8 mouse cellular contexts compared by ENCODE assay signal in genomic region chr8:47689704-47690326, GRCm38 (mm10). TPM values are rescaled to one million over a fixed set of nuclear protein-coding genes. Genes with fewer than 3 reads are reported as not detected.
A peak's percentile ranks its signal among the peaks of the same experiment; 100 is the strongest.
DNase-seq lines count a peak whose midpoint lies in the region; ATAC-seq and TF ChIP-seq lines count a peak whose summit lies in the region.

No protein-coding gene starts in this region.

- no peaks in the 10 kb centered on the region for H3K36me3 ChIP-seq in heart, adult 2 months (ENCODE audit: control insufficient read depth, insufficient read depth, low read length)
- no peaks in the 10 kb centered on the region for H3K36me3 ChIP-seq in heart, embryonic 10.5 days
- H3K36me3 ChIP-seq in liver, adult 2 months (ENCODE audit: control insufficient read depth, insufficient read depth, low read length): no peaks in the 10 kb centered on the region
- H3K36me3 ChIP-seq in forebrain, embryonic 16.5 days (ENCODE audit: control insufficient read depth, insufficient read depth): no peaks in the 10 kb centered on the region

- no peak overlapping the region for H3K4me2 ChIP-seq in forebrain, embryonic 16.5 days (ENCODE audit: low read length)

- no peak overlapping the region for H3K27ac ChIP-seq in heart, adult 2 months
- H3K27ac ChIP-seq in heart, embryonic 10.5 days: no peak overlapping the region
- no peak overlapping the region for H3K27ac ChIP-seq in liver, adult 2 months (replicated peaks; ENCODE audit: insufficient read depth, low read depth, low read length)
- no peak overlapping the region for H3K27ac ChIP-seq in forebrain, embryonic 16.5 days (ENCODE audit: low read length)

- no peaks in the 10 kb centered on the region for H3K9me3 ChIP-seq in heart, embryonic 10.5 days
- H3K9me3 ChIP-seq in forebrain, embryonic 16.5 days (ENCODE audit: control insufficient read depth, low read length): no peaks in the 10 kb centered on the region; the same call in 1 of the 2 replicates

- H3K9ac ChIP-seq in heart, adult 2 months (ENCODE audit: low read depth, low read length): no peak overlapping the region
- no peak overlapping the region for H3K9ac ChIP-seq in liver, adult 2 months (ENCODE audit: low read depth, low read length)
- H3K9ac ChIP-seq in forebrain, embryonic 16.5 days (replicated peaks; ENCODE audit: low read depth, low read length): no peak overlapping the region

- peak; percentile 60 for TF ChIP-seq CTCF in heart, adult 2 months (IDR thresholded peaks at IDR 0.05)
- TF ChIP-seq CTCF in brain, embryonic 14.5 days (IDR thresholded peaks at IDR 0.05; ENCODE audit: borderline replicate concordance, extremely low read depth, insufficient read depth, insufficient read length): peak; percentile 28; the same call in 1 of the 2 replicates
- peak; percentile 7; the same call in 1 of the 2 replicates for TF ChIP-seq CTCF in liver, adult 2 months (IDR thresholded peaks at IDR 0.05; ENCODE audit: low read depth, low read length)

- no peak for TF ChIP-seq POLR2A in heart, adult 2 months (IDR thresholded peaks at IDR 0.05; ENCODE audit: insufficient read depth, low read depth, low read length)
- TF ChIP-seq POLR2A in brain, embryonic 14.5 days (IDR thresholded peaks at IDR 0.05; ENCODE audit: borderline replicate concordance, extremely low read depth, insufficient read depth, insufficient read length, poor library complexity, severe bottlenecking): no peak
- TF ChIP-seq POLR2A in liver, adult 2 months (IDR thresholded peaks at IDR 0.05; ENCODE audit: extremely low read depth, insufficient read depth, low read length): no peak

- no peak overlapping the region for H3K4me3 ChIP-seq in heart, adult 2 months
- H3K4me3 ChIP-seq in heart, embryonic 10.5 days: no peak overlapping the region
- no peak overlapping the region for H3K4me3 ChIP-seq in liver, adult 2 months (ENCODE audit: insufficient read depth, low read depth, low read length)
- no peak overlapping the region for H3K4me3 ChIP-seq in forebrain, embryonic 16.5 days (replicated peaks; ENCODE audit: low read length)

- intact Hi-C loops in heart, adult 2 months (cut with DNase I): loop anchor here (5.0 to 10.0 kb wide), 3 partner anchors 138 to 305 kb away; partner anchors contain the start of genes Rwdd4a and Trappc11

- ATAC-seq in forebrain, embryonic 16.5 days: no peak

- H3K4me1 ChIP-seq in heart, adult 2 months (ENCODE audit: control insufficient read depth, insufficient read depth, low read length): peaks cover 2% of the 10 kb centered on the region; the same call in 1 of the 2 replicates
- H3K4me1 ChIP-seq in heart, embryonic 10.5 days: peaks cover 2% of the 10 kb centered on the region; the same call in 1 of the 2 replicates
- H3K4me1 ChIP-seq in liver, adult 2 months (ENCODE audit: control insufficient read depth, insufficient read depth, low read length): no peaks in the 10 kb centered on the region
- H3K4me1 ChIP-seq in forebrain, embryonic 16.5 days (replicated peaks; ENCODE audit: control insufficient read depth, insufficient read depth, low read length): peaks cover 5% of the 10 kb centered on the region

- no peak for TF ChIP-seq EP300 in heart, adult 2 months (IDR thresholded peaks at IDR 0.05; ENCODE audit: insufficient read depth, low read depth, low read length)

- H3K79me2 ChIP-seq in heart, adult 2 months (replicated peaks; ENCODE audit: control insufficient read depth, insufficient read depth, low read length): no peaks in the 10 kb centered on the region
- H3K79me2 ChIP-seq in liver, adult 2 months (ENCODE audit: control insufficient read depth, insufficient read depth, low read length): no peaks in the 10 kb centered on the region

- peak in 1 of 2 experiments; percentile 16 for DNase-seq in heart, adult 2 months
- DNase-seq in heart, embryonic 10.5 days (ENCODE audit: low spot score): no peak
- peak; percentile 75 for DNase-seq in A20 (ENCODE audit: low read depth, low spot score)
- peak; percentile 49 for DNase-seq in brain, embryonic 14.5 days (ENCODE audit: low read depth)
- DNase-seq in liver, adult 2 months (ENCODE audit: extremely low read depth, low read depth, low spot score): no peak
- peak; percentile 43 to 70 for DNase-seq in spleen, postnatal 4 days (ENCODE audit: low spot score in 2 of 2)
- no peak for DNase-seq in right cerebral cortex, adult 18-20 months

- H3K27me3 ChIP-seq in heart, adult 2 months (ENCODE audit: control insufficient read depth, insufficient read depth, low read length): no peaks in the 10 kb centered on the region
- 0 out of 2 replicates have a peak, but pooled peaks cover 6% of the 10 kb centered on the region for H3K27me3 ChIP-seq in heart, embryonic 10.5 days (ENCODE audit: insufficient read depth, poor library complexity, severe bottlenecking)
- no peaks in the 10 kb centered on the region for H3K27me3 ChIP-seq in liver, adult 2 months (ENCODE audit: control insufficient read depth, insufficient read depth, low read length)
- H3K27me3 ChIP-seq in forebrain, embryonic 16.5 days (replicated peaks; ENCODE audit: control insufficient read depth, insufficient read depth, low read length): no peaks in the 10 kb centered on the region

- 64% methylated on average over 12 of the region's 12 CpGs for WGBS in heart, adult 2 months
- WGBS in heart, embryonic 10.5 days: 50% methylated on average over 12 of the region's 12 CpGs
- 75% methylated on average over 12 of the region's 12 CpGs for WGBS in liver, adult 2 months
- 57% methylated on average over 12 of the region's 12 CpGs for WGBS in forebrain, embryonic 16.5 days

RNA-seq across cellular contexts. Expression of gene Ing2, which starts 14.5 kb away (rescaled TPM):
- 1 to 10 TPM; 3.8 to 4.9 TPM for total RNA-seq in heart, adult 2 months (2021)
- polyA plus RNA-seq in heart, adult 2 months (2012; rRNA removed): 2.6 and 3.1 TPM in 2 replicates
- polyA plus RNA-seq in heart, embryonic 10.5 days (2016; fragmentation: Nextera tagmentation; extraction: Ambion mirVana): 8.0 and 13.7 TPM in 2 replicates
- 6.8 and 10.8 TPM in 2 replicates for polyA plus RNA-seq in brain, embryonic 14.5 days (2012; rRNA removed)
- total RNA-seq in liver, adult 2 months (2014; rRNA removed): 6.1 and 11.4 TPM in 2 replicates
- 1.6 and 2.6 TPM in 2 replicates for polyA plus RNA-seq in liver, adult 2 months (2012; rRNA removed)
- polyA plus RNA-seq in forebrain, embryonic 16.5 days (2015; fragmentation: Nextera tagmentation; extraction: Ambion mirVana): 5.0 and 6.0 TPM in 2 replicates

RNA-seq across cellular contexts. Expression of gene Cdkn2aip, which starts 23.9 kb away (rescaled TPM):
- total RNA-seq in heart, adult 2 months (2021): 1 to 10 TPM; 7.9 to 8.5 TPM
- 3.2 and 3.9 TPM in 2 replicates for polyA plus RNA-seq in heart, adult 2 months (2012; rRNA removed)
- polyA plus RNA-seq in heart, embryonic 10.5 days (2016; fragmentation: Nextera tagmentation; extraction: Ambion mirVana): 17.3 and 18.4 TPM in 2 replicates
- 19.9 and 24.3 TPM in 2 replicates for polyA plus RNA-seq in brain, embryonic 14.5 days (2012; rRNA removed)
- 12.1 and 15.0 TPM in 2 replicates for total RNA-seq in liver, adult 2 months (2014; rRNA removed)
- polyA plus RNA-seq in liver, adult 2 months (2012; rRNA removed): 7.3 and 8.3 TPM in 2 replicates
- polyA plus RNA-seq in forebrain, embryonic 16.5 days (2015; fragmentation: Nextera tagmentation; extraction: Ambion mirVana): 44.4 and 52.2 TPM in 2 replicates

Comparison
In these comparisons a context has a peak if more than half of its experiments do, and no peak if none do; other contexts are left out.
1. DNase-seq: peak in A20 (single experiment), brain, embryonic 14.5 days (single experiment) and spleen, postnatal 4 days (2 of 2); none in heart, embryonic 10.5 days (single experiment), liver, adult 2 months (single experiment) and right cerebral cortex, adult 18-20 months (single experiment).
2. CTCF ChIP-seq: peak in every context shown above with its lines; median percentile 60 in heart, adult 2 months; 28 in brain, embryonic 14.5 days; 7 in liver, adult 2 months.